Mouse (Mus musculus): ENCODE data around the gene Cfap73.

Cfap73 gene

DNA sequence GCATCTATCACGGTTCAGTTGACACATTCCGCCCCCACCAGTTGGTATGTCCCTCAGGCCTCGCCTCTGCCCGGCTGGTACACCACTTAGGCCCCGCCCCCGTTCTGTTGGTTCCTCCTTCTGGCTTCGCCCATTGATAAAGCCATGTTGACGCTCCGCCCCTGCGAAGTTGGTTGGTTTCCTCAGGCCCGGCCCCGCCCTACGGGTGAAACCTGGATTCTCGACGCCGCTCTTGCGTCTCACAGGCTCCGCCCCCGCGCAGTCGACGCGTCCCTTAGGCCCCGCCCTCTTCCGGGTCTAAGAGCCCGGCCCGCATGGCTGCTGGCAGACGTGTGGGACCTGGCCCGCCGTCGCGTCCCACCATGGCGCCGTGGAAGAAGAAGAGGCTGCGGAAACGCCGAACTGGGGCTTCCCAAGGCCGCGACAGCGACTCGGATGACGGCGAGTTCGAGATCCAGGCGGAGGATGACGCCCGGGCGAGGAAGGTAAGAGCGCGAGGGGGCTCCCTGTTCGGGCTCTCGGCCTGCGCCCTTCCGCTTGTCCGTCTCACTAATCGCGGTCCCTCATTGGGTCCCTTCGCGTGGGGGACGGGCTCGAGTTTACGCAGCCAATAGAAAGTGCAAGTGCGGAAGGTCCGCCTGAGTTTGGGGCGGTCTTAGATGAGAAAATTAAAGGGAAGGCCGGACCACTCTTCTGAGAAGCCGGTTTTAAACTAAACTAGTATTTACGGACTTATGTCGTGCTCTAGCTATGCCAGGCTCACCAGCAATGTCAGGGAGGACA, 21.0 kb downstream of the Cfap73 start:
- peak; percentile 100 for DNase-seq (ENCODE audit: low spot score)

DNA sequence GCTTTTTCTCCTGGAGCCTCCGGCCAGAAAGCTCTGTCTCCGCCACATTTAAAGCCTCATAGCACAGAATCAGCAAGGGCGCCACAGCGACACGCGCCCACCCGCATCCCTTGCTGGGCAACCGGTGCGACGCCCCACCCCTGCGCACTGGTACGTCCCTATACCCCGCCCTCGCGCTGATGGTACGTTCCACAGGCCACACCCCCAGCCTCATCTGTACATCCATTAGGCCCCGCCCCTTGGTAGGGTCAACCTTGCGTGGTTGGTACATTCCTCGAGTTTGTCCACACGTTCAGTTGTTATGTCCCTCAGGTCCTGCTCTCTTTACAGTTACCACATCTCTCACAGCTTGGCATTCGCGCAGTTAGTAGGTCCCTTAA, 21.6 kb downstream of the Cfap73 start, which contains the start of the genes Rita1 and Ddx54:
Gene Rita1 (minus strand): TSS at position 148 of the 380 bp plus-strand sequence.
Gene Ddx54 (plus strand): TSS at position 298 of the 380 bp plus-strand sequence.
- peak; percentile 97 for DNase-seq (ENCODE audit: low spot score)

DNA sequence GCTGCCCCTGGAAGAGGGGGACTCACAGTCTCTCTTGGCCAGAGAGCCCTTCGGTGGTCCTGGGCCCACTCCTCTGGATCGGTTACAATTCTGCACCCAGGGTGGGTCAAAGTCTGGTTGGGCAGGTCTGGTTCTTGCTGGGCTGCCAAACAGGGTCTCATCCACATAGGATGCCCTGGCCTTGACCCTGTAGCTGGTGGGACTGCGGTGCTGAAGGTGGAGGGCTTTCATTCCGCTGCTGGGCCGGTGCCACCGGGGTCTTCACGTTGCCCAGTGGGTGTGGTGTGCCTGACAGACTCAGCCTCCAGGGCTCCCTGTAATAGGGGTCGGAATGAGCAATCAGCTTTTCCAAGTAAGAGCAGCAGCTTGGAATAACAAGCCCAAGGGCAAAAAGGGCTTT, 22.6 kb downstream of the Cfap73 start:
- no peak for DNase-seq (ENCODE audit: low spot score)

DNA sequence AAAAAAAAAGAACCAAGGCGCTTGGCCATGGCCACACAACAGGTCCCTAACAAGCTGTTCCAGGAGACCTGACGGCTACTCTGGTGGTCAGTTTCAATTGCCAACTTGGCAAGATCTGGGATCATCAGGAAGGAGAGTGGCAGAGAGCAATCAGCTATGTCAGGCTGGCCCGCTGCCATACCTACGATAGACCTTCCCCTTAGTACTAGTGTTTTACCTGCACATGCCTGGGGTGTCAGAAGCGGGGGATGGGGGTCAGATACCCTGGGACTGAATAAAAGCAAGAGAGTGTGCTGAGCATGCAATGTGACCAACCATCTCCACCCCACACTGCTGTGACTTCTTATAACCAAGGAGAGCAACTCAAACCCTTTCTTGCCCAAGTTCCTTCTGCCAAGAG, 23.1 kb downstream of the Cfap73 start:
- no peak for DNase-seq (ENCODE audit: low spot score)

DNA sequence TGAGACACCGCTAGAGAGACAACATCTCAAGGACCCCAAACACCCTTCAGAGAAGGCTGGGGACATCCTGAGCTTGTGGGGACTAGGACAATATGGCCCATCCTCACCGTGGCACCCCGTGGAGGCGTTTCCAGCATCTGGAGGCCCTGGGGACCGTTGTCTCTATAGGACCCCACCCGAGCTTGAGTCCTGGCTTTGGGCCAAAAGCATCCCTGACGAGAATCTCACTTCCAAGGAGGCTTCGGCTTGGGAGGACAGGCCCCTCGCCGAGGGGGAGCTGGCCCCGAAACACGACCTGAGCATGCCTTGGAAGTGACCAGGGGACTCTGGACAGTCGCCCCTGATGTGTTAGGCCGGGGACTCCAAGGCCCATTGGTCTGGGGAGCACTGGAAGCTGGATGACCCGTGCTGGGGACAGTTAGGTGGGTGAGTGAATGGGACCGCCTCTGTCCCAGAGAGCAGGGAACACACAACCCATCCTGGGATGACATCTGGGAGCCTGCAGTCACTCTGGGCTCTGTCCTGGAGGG, 24.7 kb downstream of the Cfap73 start:
- DNase-seq (ENCODE audit: low spot score): no peak

DNA sequence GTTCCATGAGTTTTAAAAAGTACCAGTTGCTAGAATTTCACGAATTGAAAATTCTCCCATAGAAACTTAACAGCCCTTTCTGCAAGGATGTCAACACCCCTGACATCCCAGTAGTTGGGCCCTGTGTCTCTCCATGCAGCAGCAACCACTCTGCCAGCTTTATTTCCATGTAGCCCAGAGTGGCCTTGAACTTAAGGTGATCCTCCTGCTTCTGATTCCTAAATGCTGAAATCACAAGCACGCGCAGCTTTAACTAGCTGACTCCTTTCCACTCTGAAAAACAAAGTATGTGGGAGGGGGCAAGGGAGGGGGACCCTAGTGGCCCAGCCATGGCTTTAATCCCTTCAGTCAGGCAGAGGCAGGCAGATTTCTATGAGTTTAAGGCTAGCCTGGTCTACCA, 26.7 kb downstream of the Cfap73 start:
- no peak for DNase-seq (ENCODE audit: low spot score)

DNA sequence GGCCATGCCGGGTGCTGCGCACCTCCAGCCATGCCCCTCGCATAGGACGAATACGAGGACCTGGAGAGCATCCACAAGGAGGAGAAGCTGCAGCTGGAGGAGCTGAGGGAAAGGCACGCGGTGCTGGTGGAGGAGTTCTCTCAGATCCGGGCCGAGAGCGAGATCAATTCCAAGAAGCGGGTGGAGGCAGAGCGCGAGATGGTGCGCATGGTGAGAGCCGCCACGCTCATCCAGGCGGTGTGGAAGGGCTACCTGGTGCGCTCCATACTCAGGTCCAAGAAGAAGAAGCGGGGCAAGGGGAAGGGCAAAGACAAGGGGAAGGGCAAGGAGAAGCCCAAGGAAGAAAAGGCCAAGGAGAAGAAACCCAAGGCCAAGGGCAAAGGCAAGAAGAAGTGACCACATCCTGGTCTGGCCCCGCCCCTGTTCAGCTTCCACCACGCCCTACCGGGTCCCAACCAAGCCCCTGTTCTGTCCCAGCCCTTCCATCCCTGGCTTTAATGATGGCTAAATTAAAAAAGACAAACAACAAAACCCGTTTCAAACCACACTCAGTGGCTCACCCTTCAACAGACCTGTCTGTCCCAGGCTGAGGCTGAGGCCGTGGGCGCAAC, 27.3 kb downstream of the Cfap73 start:
- DNase-seq (ENCODE audit: low spot score): no peak

DNA sequence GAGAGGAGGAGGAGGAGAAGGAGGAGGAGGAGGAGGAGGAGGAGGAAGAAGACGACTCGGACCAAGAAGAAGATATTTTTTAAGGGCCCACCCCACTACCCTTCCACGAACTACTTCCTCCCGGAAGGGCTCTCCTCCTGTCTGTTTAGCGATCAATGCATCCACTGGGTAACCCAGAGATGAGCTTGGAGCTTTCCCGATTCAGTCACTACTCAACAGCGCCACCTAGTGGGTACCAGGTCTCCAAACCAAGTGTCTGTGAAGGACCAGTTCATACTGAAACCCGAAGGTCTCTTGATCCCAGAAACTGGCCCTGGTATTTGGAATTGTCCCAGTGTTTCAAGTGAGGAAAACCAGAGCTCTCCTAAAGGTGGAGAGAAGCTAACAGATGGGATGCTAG, 28.3 kb downstream of the Cfap73 start:
- peak; percentile 92 for DNase-seq (ENCODE audit: low spot score)

DNA sequence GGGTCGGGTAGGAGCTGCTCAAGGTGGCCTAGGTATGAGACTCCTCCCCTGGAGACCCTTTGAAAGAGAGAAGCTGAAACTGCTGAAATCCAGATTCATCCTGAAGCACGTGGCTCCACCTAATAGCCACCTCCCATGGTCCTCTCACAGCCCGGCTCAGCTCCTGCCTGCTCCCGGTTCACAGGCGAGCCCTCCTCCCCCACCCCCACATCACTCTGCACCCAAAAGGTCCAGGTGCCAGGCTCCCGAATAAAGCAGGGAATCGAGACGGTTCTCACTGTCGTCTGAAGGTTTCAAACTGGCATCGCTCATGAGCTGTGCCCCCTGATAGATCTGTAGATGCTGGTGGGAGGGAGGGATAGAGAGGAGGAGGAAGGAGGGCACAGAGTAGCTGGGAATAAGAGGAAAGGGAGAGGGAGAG, 28.8 kb downstream of the Cfap73 start:
- no peak for DNase-seq (ENCODE audit: low spot score)

DNA sequence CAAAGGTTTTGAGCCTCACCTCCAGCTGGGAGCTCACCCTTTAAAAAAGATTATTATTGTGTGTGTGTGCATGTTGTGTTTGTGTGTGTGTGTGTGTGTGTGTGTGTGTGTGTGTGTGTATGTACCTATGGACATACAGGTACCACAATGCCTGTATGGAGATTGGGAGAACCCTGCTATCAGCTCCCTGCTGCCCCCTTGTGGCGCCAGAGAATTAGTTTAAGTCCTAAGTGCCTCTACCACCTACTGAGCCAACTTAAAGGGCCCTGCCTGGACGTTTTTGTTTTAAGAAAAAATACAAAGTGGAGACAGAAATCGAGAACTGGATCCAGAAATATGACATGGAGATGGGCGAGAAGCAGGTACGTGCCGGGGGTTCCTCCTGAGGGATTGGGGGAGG, 29.2 kb downstream of the Cfap73 start:
- DNase-seq (ENCODE audit: low spot score): peak; percentile 90

DNA sequence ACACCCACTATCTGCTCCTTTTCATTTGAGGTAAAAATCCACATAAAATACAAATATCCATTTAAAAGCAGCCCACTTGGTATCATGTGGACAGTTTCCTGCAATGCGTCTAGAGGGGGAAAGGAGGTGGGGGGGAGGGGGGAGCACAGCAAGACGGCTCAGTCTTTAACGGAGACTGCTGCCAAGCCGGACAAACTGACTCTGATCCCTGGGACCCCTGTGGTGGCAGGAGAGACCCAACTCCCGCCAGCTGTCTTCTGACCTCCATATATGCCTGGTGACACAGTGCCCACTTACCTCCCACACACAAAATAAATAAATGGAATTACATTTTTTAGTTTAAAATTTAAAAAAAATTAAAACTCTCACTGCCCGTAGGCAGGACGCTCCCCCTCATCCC, 30.5 kb downstream of the Cfap73 start:
- DNase-seq (ENCODE audit: low spot score): no peak

DNA sequence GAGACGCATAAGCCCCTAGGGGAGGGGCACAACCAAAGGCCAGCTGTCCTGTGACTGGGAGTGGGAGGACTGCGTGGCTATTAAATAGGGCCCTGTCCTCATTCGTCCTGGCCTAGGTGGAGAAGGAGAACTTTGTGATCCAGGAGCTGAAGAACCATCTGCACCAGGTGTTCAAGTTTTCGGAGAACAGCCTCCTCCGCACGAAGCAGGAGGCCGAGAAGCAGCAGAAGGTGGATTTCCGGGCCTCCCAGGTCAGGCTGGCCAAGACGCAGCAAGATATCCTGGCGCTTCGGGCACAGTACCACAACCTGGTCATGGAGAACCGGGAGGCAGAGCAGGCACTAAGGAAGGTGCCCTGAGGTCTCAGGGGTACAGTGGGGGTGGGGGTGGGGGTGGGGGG, 31.8 kb downstream of the Cfap73 start:
- no peak for DNase-seq (ENCODE audit: low spot score)

DNA sequence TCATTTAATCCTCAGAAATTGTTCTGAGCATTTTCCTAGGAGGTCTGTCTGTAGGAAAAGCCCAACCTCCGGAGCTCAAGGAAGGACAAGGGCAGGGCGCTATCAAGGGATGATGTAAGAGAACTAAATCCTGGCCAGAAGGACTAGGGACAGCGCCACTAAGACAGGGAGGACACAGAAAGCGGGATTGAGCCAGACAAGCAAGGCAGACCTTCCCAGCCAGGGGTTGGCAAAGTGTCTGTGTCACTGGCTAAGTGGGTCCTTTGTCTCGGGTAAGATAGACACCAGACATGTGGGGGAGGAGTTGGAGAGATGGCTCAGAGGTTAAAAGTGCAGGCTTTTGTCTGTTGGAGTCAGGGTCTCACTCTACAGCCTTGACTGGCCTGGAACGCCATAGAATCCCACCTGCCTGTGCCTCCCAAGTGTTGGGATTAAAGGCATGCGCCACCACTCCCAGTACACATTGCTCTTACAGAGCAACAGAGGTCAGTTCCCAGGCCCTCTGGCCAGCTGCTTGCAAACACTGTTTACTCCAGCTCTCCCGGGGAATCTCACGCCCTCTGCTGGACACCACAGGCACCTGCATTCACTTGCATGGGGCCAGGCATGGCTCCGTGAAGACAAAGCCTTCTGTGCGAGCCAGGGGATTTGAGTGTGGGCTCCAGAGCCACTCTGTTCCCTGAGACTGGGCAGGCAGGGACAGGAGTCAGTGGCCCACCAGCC, 32.9 kb downstream of the Cfap73 start:
- DNase-seq (ENCODE audit: low spot score): no peak

DNA sequence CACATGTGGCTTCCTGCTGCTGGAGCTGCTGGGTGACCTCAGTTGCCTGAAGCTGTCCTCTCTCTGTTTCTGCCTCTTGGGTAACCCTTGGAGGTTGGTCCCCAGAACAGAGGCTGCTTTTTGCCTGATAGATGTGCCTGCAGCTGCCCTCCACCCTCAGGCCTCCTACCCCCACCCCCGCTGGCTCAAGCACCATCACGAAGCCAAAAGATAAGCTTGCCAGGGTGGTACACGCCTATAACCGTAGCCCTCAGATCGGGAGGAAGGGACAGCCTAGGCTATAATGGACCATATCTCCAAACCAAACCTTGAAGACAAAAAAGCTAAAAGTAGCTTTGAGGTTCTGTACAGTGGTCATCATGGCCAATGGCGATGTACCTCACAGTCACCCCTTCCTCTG, 34.4 kb downstream of the Cfap73 start:
- DNase-seq (ENCODE audit: low spot score): no peak

DNA sequence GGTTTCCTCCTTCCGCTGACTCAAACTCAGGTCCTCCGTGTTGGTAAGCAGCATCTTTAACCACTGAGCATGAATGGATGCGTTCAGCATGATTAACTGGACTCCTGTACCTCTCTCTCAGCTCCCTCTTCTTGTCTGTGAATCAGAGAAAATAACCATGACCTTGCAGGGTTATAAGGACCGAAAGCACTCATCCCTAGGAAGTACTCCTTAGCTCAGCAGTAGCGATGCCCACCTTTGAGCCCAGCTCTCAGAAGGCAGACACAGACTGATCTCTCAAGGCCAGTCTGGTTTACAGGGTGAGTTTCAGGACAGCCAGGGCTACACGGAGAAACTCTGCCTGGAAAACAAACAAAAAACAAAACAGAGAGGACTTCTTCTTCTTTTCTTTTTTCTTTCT, 39.5 kb downstream of the Cfap73 start:
- DNase-seq (ENCODE audit: low spot score): no peak

DNA sequence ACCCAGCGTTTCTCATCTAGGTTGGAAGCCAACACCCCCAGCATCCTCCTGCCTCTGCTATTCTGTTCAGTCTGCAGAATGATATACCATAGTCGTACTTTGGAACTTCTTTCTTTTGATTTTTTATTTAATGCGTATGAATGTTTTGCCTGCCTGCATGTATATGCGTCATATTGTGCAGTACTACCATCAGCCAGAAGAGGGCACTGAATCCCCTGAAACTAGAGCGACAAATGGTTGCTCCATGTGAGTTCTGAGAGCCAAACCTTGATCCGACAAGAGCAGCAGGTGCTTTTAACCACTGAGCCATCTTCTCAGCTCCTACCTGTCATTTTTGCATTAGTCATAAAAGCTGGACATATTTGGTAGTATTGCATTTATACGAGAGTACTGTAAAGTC, 41.9 kb downstream of the Cfap73 start:
- no peak for DNase-seq (ENCODE audit: low spot score)

DNA sequence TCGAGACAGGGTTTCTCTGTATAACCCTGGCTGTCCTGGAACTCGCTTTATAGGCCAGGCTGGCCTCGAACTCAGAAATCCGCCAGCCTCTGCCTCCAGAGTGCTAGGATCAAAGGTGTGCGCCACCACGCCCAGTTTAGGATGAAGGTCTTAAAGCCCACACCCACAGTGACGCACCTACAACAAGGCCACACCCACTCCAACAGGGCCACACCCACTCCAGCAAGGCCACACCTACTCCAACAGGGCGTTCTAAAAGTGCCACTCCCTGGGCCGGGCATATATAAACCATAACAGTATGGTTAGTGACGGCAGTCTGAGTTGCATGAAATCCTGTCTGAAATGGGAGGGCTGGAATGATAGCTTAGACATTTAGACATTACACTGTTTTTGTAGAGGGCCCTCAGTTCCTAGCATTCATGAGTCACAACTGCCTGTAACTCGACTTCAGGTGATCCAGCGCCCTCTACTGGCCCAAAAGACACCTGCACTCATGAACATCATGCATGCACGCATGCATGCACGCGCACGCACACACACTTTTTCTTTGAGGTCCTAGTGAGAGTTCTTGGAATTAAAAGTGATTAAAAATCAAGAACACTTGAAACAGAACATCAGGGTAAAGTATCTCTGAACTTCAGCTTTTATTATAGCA, 43.6 kb downstream of the Cfap73 start:
- DNase-seq (ENCODE audit: low spot score): no peak

DNA sequence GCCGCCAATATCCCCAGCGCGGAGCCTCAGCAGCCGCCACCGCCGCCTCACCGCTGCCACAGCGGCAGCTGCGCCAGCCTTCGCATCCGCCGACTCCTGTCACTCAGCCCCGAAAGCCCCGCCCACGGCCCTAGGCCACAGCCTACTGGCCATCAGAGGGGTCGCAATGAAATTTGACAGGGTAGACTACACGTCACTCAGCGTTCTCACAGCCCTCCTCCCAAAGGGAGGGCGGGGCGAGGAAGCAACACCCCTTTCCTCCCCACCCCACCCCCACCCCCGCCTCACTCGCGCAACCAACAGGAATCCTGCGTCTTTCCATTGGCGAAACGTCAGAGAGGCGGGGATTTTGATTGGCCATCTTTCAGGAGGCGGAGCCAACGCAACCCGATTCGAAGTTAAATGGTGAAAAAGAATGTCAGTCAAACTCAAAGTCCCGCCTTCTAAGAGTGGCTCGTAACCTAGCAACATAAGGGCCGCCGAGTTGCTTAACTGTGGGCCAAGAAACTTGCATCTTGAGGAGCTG, 45.4 kb downstream of the Cfap73 start, which contains the start of the genes Tpcn1 and Iqcd:
Gene Tpcn1 (minus strand): TSS at position 105 of the 526 bp plus-strand sequence.
Gene Iqcd (plus strand): TSS at position 448 of the 526 bp plus-strand sequence.
- DNase-seq (ENCODE audit: low spot score): peak; percentile 99

DNA sequence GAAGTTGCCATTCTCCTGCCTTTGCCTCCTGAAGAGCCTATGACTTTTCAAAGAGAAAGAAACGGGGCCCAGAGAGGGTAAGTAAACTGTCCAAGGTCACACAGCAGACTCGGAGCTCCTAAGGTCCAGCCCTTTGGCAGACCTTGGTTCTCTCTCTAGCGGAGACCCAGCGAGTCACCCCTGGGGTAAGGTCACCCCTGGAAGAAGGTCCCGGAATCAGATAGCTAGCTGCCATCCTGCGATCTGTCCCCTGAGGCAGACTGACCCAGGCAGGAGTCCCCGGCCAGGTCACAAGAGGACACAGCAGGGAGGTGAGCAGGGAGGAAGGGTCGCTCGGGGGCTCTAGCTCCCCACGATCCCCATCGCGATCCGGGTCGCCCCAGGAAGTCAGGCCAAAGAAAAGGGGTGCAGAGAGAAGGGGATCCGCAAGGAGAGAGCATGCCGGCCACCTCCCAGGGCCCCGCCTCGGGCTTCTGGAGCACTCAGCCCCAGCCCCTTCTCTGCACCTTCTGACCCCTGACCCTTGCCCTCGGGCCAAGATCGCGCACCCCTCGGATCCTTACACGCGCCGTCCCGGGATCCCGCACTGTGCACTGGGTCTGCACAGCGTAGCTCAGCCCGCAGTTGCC, 46.0 kb downstream of the Cfap73 start:
- DNase-seq (ENCODE audit: low spot score): no peak

DNA sequence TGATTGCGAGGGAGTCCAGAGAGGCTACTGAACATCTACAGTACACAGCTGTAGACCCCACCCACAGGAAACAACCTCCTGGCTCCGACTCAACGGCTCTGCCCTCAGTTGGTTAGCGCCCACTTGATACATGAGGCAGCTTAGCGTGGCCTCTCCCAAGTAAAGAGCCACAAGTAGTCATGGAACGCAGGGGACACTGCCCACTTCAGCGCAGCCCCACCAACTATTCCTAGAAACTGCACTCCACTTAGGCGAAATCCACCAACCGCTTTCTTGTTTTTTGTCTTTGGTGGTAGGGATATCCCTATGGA, 46.5 kb downstream of the Cfap73 start:
- no peak for DNase-seq (ENCODE audit: low spot score)

All from urinary bladder, postnatal 14 days (tissue).